Mouse (Mus musculus) cerebellum, adult 2 months (tissue): ENCODE results near the gene Chit1.

ENCODE experiments used
- CTCF ChIP-seq: fragments of 200-500 bp; IDR thresholded peaks from 2 replicates; pipeline ENCODE4 v1.5.1; 2011; ENCODE audit warnings: low read depth, mild to moderate bottlenecking, control low read depth, low read length, moderate library complexity, borderline replicate concordance; ENCODE audit not compliant: insufficient read depth
- POLR2A ChIP-seq: fragments of 200-500 bp; IDR thresholded peaks from 2 replicates; pipeline ENCODE4 v1.6.1; 2011; ENCODE audit warnings: low read length, control low read depth, borderline replicate concordance; ENCODE audit not compliant: insufficient read depth

DNA sequence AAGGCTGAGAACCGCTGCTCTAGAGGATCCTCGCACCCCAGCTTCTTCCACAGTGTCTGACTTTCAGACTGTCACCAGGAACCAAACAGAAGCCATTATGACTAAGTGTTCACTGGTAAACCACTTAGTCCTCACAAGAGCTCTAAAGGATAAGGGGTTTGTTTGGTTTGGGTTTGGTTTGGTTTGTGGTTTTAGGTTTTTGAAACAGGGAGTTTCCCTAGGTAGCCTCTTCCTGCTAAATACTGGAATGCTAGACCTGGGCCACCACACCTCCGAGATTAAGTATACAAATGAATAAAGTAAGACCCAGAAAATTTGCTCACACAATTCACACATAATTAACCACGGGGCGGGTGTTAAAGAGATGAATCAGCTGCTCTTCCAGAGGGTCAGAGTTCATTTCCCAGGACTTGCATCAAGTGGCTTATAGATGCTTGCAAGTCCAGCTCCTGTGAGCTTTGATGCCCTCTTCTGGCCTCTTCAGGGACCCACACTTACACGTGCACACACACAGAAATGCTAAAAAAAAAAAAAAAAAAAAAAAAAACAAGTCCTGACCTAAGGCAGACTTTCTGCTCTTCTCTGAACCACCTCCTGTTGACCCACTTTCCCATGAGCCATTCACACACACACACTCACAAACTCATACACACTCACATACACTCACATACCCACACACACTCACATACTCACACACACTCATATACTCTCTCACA lies 51.6 kb downstream of the Chit1 start:
- no peak for TF ChIP-seq CTCF
- TF ChIP-seq POLR2A = no peak
